Mouse (Mus musculus) cerebellum, adult 2 months (tissue): ENCODE results near the gene Casc3. TPM values are rescaled to one million over a fixed set of nuclear protein-coding genes. Genes with fewer than 3 reads are reported as not detected.

Experiments used
- DNase-seq, 2 experiments: peaks; one replicate each; pipeline ENCODE4 v3.0.0; 2021
- H3K27ac ChIP-seq: fragments of 200-500 bp; 2 replicates; pipeline ENCODE4 v1.5.1; 2012; ENCODE audit warnings: low read length, control low read depth, inconsistent platforms; ENCODE audit not compliant: insufficient read depth
- H3K27me3 ChIP-seq: fragments of 200-500 bp; 2 replicates; pipeline ENCODE4 v1.6.1; 2012; ENCODE audit warnings: inconsistent platforms, mild to moderate bottlenecking, low read length, moderate library complexity; ENCODE audit not compliant: control insufficient read depth, insufficient read depth
- H3K4me1 ChIP-seq: fragments of 200-500 bp; 2 replicates; pipeline ENCODE4 v1.6.1; 2011; ENCODE audit warnings: low read length; ENCODE audit not compliant: control insufficient read depth, insufficient read depth
- H3K4me3 ChIP-seq: fragments of 200-500 bp; replicated peaks from 2 replicates; pipeline ENCODE3; 2011; ENCODE audit warnings: mild to moderate bottlenecking, low read depth, low read length, control low read depth; ENCODE audit not compliant: insufficient read depth
- CTCF ChIP-seq: fragments of 200-500 bp; IDR thresholded peaks from 2 replicates; pipeline ENCODE4 v1.5.1; 2011; ENCODE audit warnings: low read depth, mild to moderate bottlenecking, control low read depth, low read length, moderate library complexity, borderline replicate concordance; ENCODE audit not compliant: insufficient read depth
- POLR2A ChIP-seq: fragments of 200-500 bp; IDR thresholded peaks from 2 replicates; pipeline ENCODE4 v1.6.1; 2011; ENCODE audit warnings: low read length, control low read depth, borderline replicate concordance; ENCODE audit not compliant: insufficient read depth
- WGBS: fragments of 180-500 bp; shearing (Covaris S2); methylation state at CpG from one replicate; pipeline ENCODE4 v1.1.7; 2018; 5-methylcytosine and 5-hydroxymethylcytosine counted together
- polyA plus RNA-seq: library from polyadenylated mRNA; depleted of rRNA; stranded (reverse); fragments of >200 nt; gene quantifications from 2 replicates; pipeline ENCODE4 v1.2.3, GENCODE M21; 2012

Casc3 gene
- polyA plus RNA-seq, 1 experiment: 55.5 TPM

GRCm38 (mm10) chr11:98775348-98776051 lies 29.2 kb upstream of the Casc3 start:
- H3K4me1 ChIP-seq: peaks cover 14% of the 10 kb centered on the region; the same call in 1 of the 2 replicates
- TF ChIP-seq POLR2A (no peak), CTCF (no peak)

GRCm38 (mm10) chr11:98776052-98776764 lies 28.5 kb upstream of the Casc3 start:
- DNase-seq: no peak
- Histone ChIP-seq H3K27me3 (no peaks in the 10 kb centered on the region), H3K4me3 (no peak overlapping the region), H3K4me1 (peaks cover 10% of the 10 kb centered on the region; the same call in 1 of the 2 replicates), H3K27ac (peak overlapping the region; percentile 19; the same call in 1 of the 2 replicates)
- 77% methylated on average over 12 of the region's 12 CpGs for WGBS
- TF ChIP-seq CTCF (no peak), POLR2A (no peak)

More at GRCm38 (mm10) chr11:98775348-98776051, 29.2 kb upstream of the Casc3 start:
- peak; percentile 100 for DNase-seq
- Histone ChIP-seq H3K27ac (peak overlapping the region; percentile 19), H3K4me3 (peak overlapping the region; percentile 38), H3K27me3 (no peaks in the 10 kb centered on the region)
- 7% methylated on average over 15 of the region's 15 CpGs for WGBS

- Histone ChIP-seq H3K27ac (no peak overlapping the region), H3K4me3 (no peak overlapping the region), H3K4me1 (peaks cover 9% of the 10 kb centered on the region), H3K27me3 (no peaks in the 10 kb centered on the region)
- WGBS: 40% methylated on average over 9 of the region's 9 CpGs
- TF ChIP-seq POLR2A (no peak), CTCF (no peak)
- DNase-seq: no peak
These were observed 27.7 kb upstream of the Casc3 start for GRCm38 (mm10) chr11:98776843-98777590.

GRCm38 (mm10) chr11:98777888-98778287 lies 26.8 kb upstream of the Casc3 start:
- Histone ChIP-seq H3K4me1 (peaks cover 16% of the 10 kb centered on the region), H3K27me3 (no peaks in the 10 kb centered on the region), H3K4me3 (no peak overlapping the region), H3K27ac (no peak overlapping the region)
- TF ChIP-seq POLR2A (no peak), CTCF (no peak)
- DNase-seq: no peak

- Histone ChIP-seq H3K4me1 (peaks cover 39% of the 10 kb centered on the region), H3K27me3 (no peaks in the 10 kb centered on the region), H3K4me3 (peak overlapping the region; percentile 23), H3K27ac (peak overlapping the region; percentile 97)
- WGBS: 23% methylated on average over 14 of the region's 14 CpGs
- TF ChIP-seq POLR2A: no peak
- no peak for TF ChIP-seq CTCF
- DNase-seq: peak; percentile 50 to 61
These were observed 22.7 kb upstream of the Casc3 start for GRCm38 (mm10) chr11:98781851-98782512.

- no peaks in the 10 kb centered on the region for H3K27me3 ChIP-seq
- peaks cover 39% of the 10 kb centered on the region for H3K4me1 ChIP-seq
- DNase-seq: peak; percentile 51 to 62
- peak overlapping the region; percentile 97 for H3K27ac ChIP-seq
- TF ChIP-seq POLR2A: no peak
- no peak for TF ChIP-seq CTCF
- 10% methylated on average over 17 of the region's 17 CpGs for WGBS
- peak overlapping the region; percentile 48 for H3K4me3 ChIP-seq
These were observed 22.0 kb upstream of the Casc3 start for GRCm38 (mm10) chr11:98782651-98783235.

- peaks cover 39% of the 10 kb centered on the region for H3K4me1 ChIP-seq
- H3K27me3 ChIP-seq: no peaks in the 10 kb centered on the region
- H3K27ac ChIP-seq: peak overlapping the region; percentile 97
- DNase-seq: peak; percentile 94 to 97
- TF ChIP-seq POLR2A (peak; percentile 92), CTCF (no peak)
- 1% methylated on average over 20 of the region's 20 CpGs for WGBS
- peak overlapping the region; percentile 48 for H3K4me3 ChIP-seq
These were observed 21.4 kb upstream of the Casc3 start for GRCm38 (mm10) chr11:98783236-98783696.
